In genomic region chr7:73391518-73392321, GRCm38 (mm10) we compare ENCODE assay signal across 9 mouse cellular contexts. TPM values are rescaled to one million over a fixed set of nuclear protein-coding genes. Genes with fewer than 3 reads are reported as not detected.
DNase-seq lines count a peak whose midpoint lies in the region; ATAC-seq and TF ChIP-seq lines count a peak whose summit lies in the region.
"Had no signal": no experiment of that assay in that cellular context is flagged by ENCODE, and none has a peak within 500 bp of the region (broad histone marks: within the 10 kb centered on the region; RNA-seq: fewer than 3 reads in every experiment).

No protein-coding gene starts in this region.

- peak overlapping the region; percentile 66 for H3K9ac ChIP-seq in forebrain, embryonic 15.5 days (replicated peaks)
- peak overlapping the region; percentile 65 for H3K9ac ChIP-seq in hindbrain, embryonic 15.5 days
- peak overlapping the region; percentile 94 for H3K9ac ChIP-seq in lung, embryonic 14.5 days

- peak overlapping the region; percentile 89 for H3K4me2 ChIP-seq in forebrain, embryonic 15.5 days (replicated peaks)
- peak overlapping the region; percentile 96 for H3K4me2 ChIP-seq in hindbrain, embryonic 15.5 days
- peak overlapping the region; percentile 79 for H3K4me2 ChIP-seq in lung, embryonic 14.5 days

- peak; percentile 97 for DNase-seq in heart, adult 11 months
- DNase-seq in heart, adult 8-10 months (ENCODE audit: low spot score): no peak
- DNase-seq in adrenal gland, adult 18-20 months (ENCODE audit: low spot score in 2 of 2): peak; percentile 41 to 47
- DNase-seq in lung, embryonic 14.5 days: peak; percentile 86
- DNase-seq in right cerebral cortex, postnatal 4 days: peak; percentile 35
- no peak for DNase-seq in cerebellum, postnatal 36 days

- H3K4me1 ChIP-seq in forebrain, embryonic 15.5 days: peaks cover 74% of the 10 kb centered on the region
- H3K4me1 ChIP-seq in hindbrain, embryonic 15.5 days (replicated peaks): peaks cover 63% of the 10 kb centered on the region
- H3K4me1 ChIP-seq in lung, embryonic 14.5 days (ENCODE audit: insufficient read depth): peaks cover 15% of the 10 kb centered on the region

- peak; percentile 51 for ATAC-seq in forebrain, embryonic 15.5 days (replicated peaks)
- ATAC-seq in hindbrain, embryonic 15.5 days (ENCODE audit: low FRiP score, low read depth): peak; percentile 25; the same call in 1 of the 2 replicates
- peak; percentile 45 for ATAC-seq in lung, embryonic 14.5 days (ENCODE audit: insufficient read depth)

- peak overlapping the region; percentile 58 for H3K4me3 ChIP-seq in forebrain, embryonic 15.5 days
- H3K4me3 ChIP-seq in hindbrain, embryonic 15.5 days: peak overlapping the region; percentile 61
- H3K4me3 ChIP-seq in lung, embryonic 14.5 days (ENCODE audit: low read depth, low read length): peak overlapping the region; percentile 84

- peak overlapping the region; percentile 77 for H3K27ac ChIP-seq in forebrain, embryonic 15.5 days (replicated peaks)
- H3K27ac ChIP-seq in hindbrain, embryonic 15.5 days (replicated peaks): peak overlapping the region; percentile 86
- peak overlapping the region; percentile 98 for H3K27ac ChIP-seq in lung, embryonic 14.5 days (ENCODE audit: low read depth)

- 0 out of 2 replicates have a peak, but pooled peaks cover 2% of the 10 kb centered on the region for H3K36me3 ChIP-seq in forebrain, embryonic 15.5 days
- no peaks in the 10 kb centered on the region for H3K36me3 ChIP-seq in hindbrain, embryonic 15.5 days
- 0 out of 2 replicates have a peak, but pooled peaks cover 3% of the 10 kb centered on the region for H3K36me3 ChIP-seq in lung, embryonic 14.5 days (ENCODE audit: insufficient read depth)

- under 1% methylated on average over 39 of the region's 39 CpGs for WGBS in forebrain, embryonic 15.5 days
- WGBS in hindbrain, embryonic 15.5 days: 2% methylated on average over 39 of the region's 39 CpGs
- WGBS in lung, embryonic 14.5 days: under 1% methylated on average over 39 of the region's 39 CpGs

- no peak for TF ChIP-seq CTCF in lung, embryonic 14.5 days (IDR thresholded peaks at IDR 0.05; ENCODE audit: low read depth)

- no peaks in the 10 kb centered on the region for H3K9me3 ChIP-seq in forebrain, embryonic 15.5 days
- H3K9me3 ChIP-seq in hindbrain, embryonic 15.5 days: no peaks in the 10 kb centered on the region
- no peaks in the 10 kb centered on the region for H3K9me3 ChIP-seq in lung, embryonic 14.5 days (ENCODE audit: low read depth, low read length)

- H3K27me3 ChIP-seq in forebrain, embryonic 15.5 days: no peaks in the 10 kb centered on the region
- no peaks in the 10 kb centered on the region for H3K27me3 ChIP-seq in hindbrain, embryonic 15.5 days
- no peaks in the 10 kb centered on the region for H3K27me3 ChIP-seq in lung, embryonic 14.5 days (ENCODE audit: insufficient read depth, low read length)

RNA-seq across cellular contexts. Expression of gene Rgma, which starts 16.4 kb away (rescaled TPM):
- total RNA-seq in heart, adult 8-10 months (2022): 10 to 100 TPM; 52.3 to 84.3 (median 65.6) TPM
- total RNA-seq in adrenal gland, adult 18-20 months (2021): 10 to 100 TPM in 1 of 2 experiments, 1 to 10 TPM in 1; 8.1 to 12.1 TPM
- 20.3 and 25.2 TPM in 2 replicates for polyA plus RNA-seq in forebrain, embryonic 15.5 days (2015; fragmentation: Nextera tagmentation; extraction: Ambion mirVana)
- polyA plus RNA-seq in hindbrain, embryonic 15.5 days (2015; fragmentation: Nextera tagmentation; extraction: Ambion mirVana): 39.5 and 45.1 TPM in 2 replicates
- polyA plus RNA-seq in lung, embryonic 14.5 days (2014; fragmentation: Nextera tagmentation; extraction: Ambion mirVana): 19.0 and 22.8 TPM in 2 replicates
- total RNA-seq: MEL had no signal

Comparison
In these comparisons a context has a peak if more than half of its experiments do, and no peak if none do; other contexts are left out.
1. DNase-seq: peak in heart, adult 11 months (single experiment), adrenal gland, adult 18-20 months (2 of 2), lung, embryonic 14.5 days (single experiment) and right cerebral cortex, postnatal 4 days (single experiment); none in heart, adult 8-10 months (single experiment) and cerebellum, postnatal 36 days (0 of 2).
2. Peak in every context shown above with its lines, with median percentiles within 50 percentile points of each other: ATAC-seq, H3K27ac ChIP-seq, H3K4me2 ChIP-seq, H3K4me3 ChIP-seq and H3K9ac ChIP-seq.